Mouse (Mus musculus) myocyte (in vitro differentiated cells): ENCODE data around the gene Pafah1b1. TPM values are rescaled to one million over a fixed set of nuclear protein-coding genes. Genes with fewer than 3 reads are reported as not detected.

Source experiments
- H3K27me3 ChIP-seq: one replicate; pipeline ENCODE4 v1.6.1; 2011; ENCODE audit not compliant: control insufficient read depth, insufficient read depth, insufficient read length
- H3K36me3 ChIP-seq: one replicate; pipeline ENCODE4 v1.6.1; 2011; ENCODE audit not compliant: control insufficient read depth, insufficient read depth
- H3K4me2 ChIP-seq: one replicate; pipeline ENCODE4 v1.6.1; 2011; ENCODE audit warnings: low read depth, control low read depth
- H3K4me3 ChIP-seq: one replicate; pipeline ENCODE4 v1.5.1; 2011; ENCODE audit warnings: mild to moderate bottlenecking, control low read depth, moderate library complexity
- H3K79me2 ChIP-seq: one replicate; pipeline ENCODE4 v1.6.1; 2011; ENCODE audit not compliant: control insufficient read depth, insufficient read depth
- H3ac ChIP-seq: one replicate; pipeline ENCODE4 v1.6.1; 2011; ENCODE audit not compliant: control insufficient read depth, insufficient read length
- CEBPB ChIP-seq: IDR thresholded peaks from 2 replicates; pipeline ENCODE4 v1.6.1; 2011; ENCODE audit warnings: mild to moderate bottlenecking, moderate library complexity; ENCODE audit not compliant: poor library complexity, insufficient read depth, severe bottlenecking
- E2F4 ChIP-seq: IDR thresholded peaks from one replicate; pipeline ENCODE4 v1.6.1; 2011; ENCODE audit warnings: mild to moderate bottlenecking, control low read depth, moderate library complexity; ENCODE audit not compliant: insufficient read depth
- MAX ChIP-seq: IDR thresholded peaks from one replicate; pipeline ENCODE4 v1.6.1; 2011; ENCODE audit warnings: low read depth, mild to moderate bottlenecking, control low read depth
- MYOD1 ChIP-seq, 3 experiments: IDR thresholded peaks; one replicate each; pipeline ENCODE4 v1.6.1; 2011; ENCODE audit warnings: control low read depth in 2 of 3, low read depth in 2 of 3, mild to moderate bottlenecking in 2 of 3, moderate library complexity in 1 of 3; ENCODE audit not compliant: insufficient read length in 2 of 3, control insufficient read depth in 1 of 3
- MYOG ChIP-seq, 3 experiments: IDR thresholded peaks; one replicate each; pipeline ENCODE4 v1.6.1; 2011; ENCODE audit warnings: control low read depth in 2 of 3, low read depth in 2 of 3, mild to moderate bottlenecking in 2 of 3; ENCODE audit not compliant: insufficient read length in 2 of 3, control insufficient read depth in 1 of 3, insufficient read depth in 1 of 3
- POLR2A ChIP-seq: IDR thresholded peaks from one replicate; pipeline ENCODE4 v1.6.1; 2011; ENCODE audit warnings: low read depth, mild to moderate bottlenecking, control low read depth, moderate library complexity; ENCODE audit not compliant: insufficient read length
- POLR2AphosphoS2 ChIP-seq: IDR thresholded peaks from one replicate; pipeline ENCODE4 v1.6.1; 2011; ENCODE audit warnings: low read depth, control low read depth; ENCODE audit not compliant: insufficient read length
- REST ChIP-seq: IDR thresholded peaks from one replicate; pipeline ENCODE4 v1.6.1; 2011; ENCODE audit warnings: mild to moderate bottlenecking, control low read depth, moderate library complexity; ENCODE audit not compliant: insufficient read depth, insufficient read length
- SRF ChIP-seq: IDR thresholded peaks from one replicate; pipeline ENCODE4 v1.6.1; 2011; ENCODE audit warnings: low read depth; ENCODE audit not compliant: control insufficient read depth, insufficient read length
- TCF12 ChIP-seq: IDR thresholded peaks from one replicate; pipeline ENCODE4 v1.6.1; 2011; ENCODE audit warnings: mild to moderate bottlenecking, control low read depth; ENCODE audit not compliant: poor library complexity, insufficient read depth, severe bottlenecking
- TCF3 ChIP-seq: IDR thresholded peaks from one replicate; pipeline ENCODE4 v1.6.1; 2011; ENCODE audit warnings: low read depth, control low read depth; ENCODE audit not compliant: insufficient read length
- USF1 ChIP-seq: IDR thresholded peaks from one replicate; pipeline ENCODE4 v1.6.1; 2011; ENCODE audit warnings: low read depth, mild to moderate bottlenecking, control low read depth, moderate library complexity
- polyA plus RNA-seq: library from polyadenylated mRNA; unstranded; fragments of >200 nt; fragmentation: generic; extraction: Trizol; gene quantifications from one replicate; pipeline ENCODE4 v1.2.1, GENCODE M21; 2012; ENCODE audit warnings: missing spikeins

Gene Pafah1b1
- polyA plus RNA-seq, 1 experiment = 32.6 TPM

DNA sequence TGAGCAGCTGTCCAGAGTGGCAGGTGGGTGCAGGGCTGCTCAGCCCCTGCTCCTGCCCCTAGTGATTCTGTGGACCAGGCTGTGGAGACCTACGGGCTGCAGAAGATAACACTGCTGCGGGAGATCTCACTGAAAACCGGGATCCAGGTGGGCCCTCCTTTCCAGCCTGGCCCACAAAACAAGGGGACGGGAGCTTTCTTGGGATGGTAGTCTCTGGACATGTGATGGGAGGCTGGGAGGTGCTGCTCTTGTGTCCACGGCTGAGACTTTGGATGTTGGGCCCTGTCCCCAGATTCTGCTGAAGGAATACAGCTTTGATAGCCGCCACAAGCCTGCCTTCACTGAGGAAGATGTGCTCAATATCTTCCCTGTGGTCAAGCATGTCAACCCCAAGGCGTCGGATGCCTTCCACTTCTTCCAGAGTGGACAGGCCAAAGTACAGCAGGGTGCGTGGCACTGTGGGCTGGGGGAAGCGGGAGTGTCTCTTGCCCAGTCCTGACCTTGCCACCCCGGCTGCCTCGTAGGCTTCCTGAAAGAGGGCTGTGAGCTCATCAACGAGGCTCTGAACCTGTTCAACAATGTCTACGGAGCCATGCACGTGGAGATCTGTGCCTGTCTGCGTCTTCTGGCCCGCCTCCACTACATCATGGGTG, 58.7 kb downstream of the Pafah1b1 start:
- Histone ChIP-seq H3K4me3 (no peak overlapping the region), H3ac (no peak overlapping the region), H3K4me2 (no peak overlapping the region), H3K27me3 (no peaks in the 10 kb centered on the region), H3K36me3 (peaks cover 34% of the 10 kb centered on the region), H3K79me2 (no peaks in the 10 kb centered on the region)
- TF ChIP-seq POLR2AphosphoS2 = peak; percentile 44
- TF ChIP-seq SRF = no peak

DNA sequence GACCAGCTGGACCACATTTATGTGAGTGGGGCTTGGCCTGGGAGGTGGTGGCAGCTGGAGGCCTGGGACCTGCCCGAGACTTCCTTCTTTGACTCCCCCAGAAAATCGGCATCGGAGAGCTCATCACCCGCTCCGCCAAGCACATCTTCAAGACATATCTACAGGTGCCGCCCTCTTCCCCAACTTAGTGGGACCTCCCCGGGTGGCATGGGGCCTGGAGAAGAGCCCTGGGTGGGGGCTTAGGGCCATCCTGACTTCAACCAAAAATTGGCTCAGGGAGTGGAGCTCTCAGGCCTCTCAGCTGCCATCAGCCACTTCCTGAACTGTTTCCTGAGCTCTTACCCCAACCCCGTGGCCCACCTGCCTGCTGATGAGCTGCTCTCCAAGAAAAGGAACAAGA, 59.6 kb downstream of the Pafah1b1 start:
- Histone ChIP-seq H3K27me3 (no peaks in the 10 kb centered on the region), H3K36me3 (peaks cover 43% of the 10 kb centered on the region), H3ac (no peak overlapping the region), H3K79me2 (no peaks in the 10 kb centered on the region), H3K4me3 (no peak overlapping the region), H3K4me2 (no peak overlapping the region)
- TF ChIP-seq POLR2A (no peak), TCF12 (no peak), REST (no peak)

DNA sequence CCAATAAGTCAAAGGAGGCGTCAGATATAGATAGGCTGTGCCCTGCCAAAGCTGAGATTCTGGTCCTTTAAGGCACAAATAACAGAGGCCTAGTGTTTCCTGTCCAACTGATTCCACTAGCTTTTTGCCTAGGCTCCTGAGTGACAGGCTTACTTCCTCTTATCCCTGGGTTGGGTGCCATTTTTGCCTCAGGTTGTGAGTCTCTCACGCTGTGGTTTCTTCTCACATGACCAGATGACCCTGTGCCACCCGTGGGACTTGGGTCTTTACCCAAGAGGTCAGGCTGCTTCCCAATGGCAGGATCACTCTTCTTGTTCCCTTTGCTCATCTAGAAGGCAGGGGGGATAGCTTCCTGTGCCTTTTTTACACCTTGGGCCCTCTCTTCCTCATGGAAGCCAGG, 60.2 kb downstream of the Pafah1b1 start:
- Histone ChIP-seq H3K27me3 (no peaks in the 10 kb centered on the region), H3K79me2 (no peaks in the 10 kb centered on the region), H3ac (no peak overlapping the region), H3K4me3 (no peak overlapping the region), H3K4me2 (no peak overlapping the region), H3K36me3 (peaks cover 48% of the 10 kb centered on the region)
- no peak for TF ChIP-seq MYOG (IDR thresholded peaks at IDR 0.05; ENCODE audit: control insufficient read depth in 1 of 3, insufficient read depth in 1 of 3, insufficient read length in 2 of 3, low read depth in 2 of 3)
- no peak for TF ChIP-seq MYOD1 (IDR thresholded peaks at IDR 0.05; ENCODE audit: control insufficient read depth in 1 of 3, insufficient read length in 2 of 3, low read depth in 2 of 3)
- no peak for TF ChIP-seq CEBPB
- TF ChIP-seq SRF = no peak
- no peak for TF ChIP-seq POLR2A
- TF ChIP-seq USF1 = no peak
- TF ChIP-seq MAX = no peak
- TF ChIP-seq POLR2AphosphoS2 = no peak
- TF ChIP-seq TCF12 = no peak
- no peak for TF ChIP-seq TCF3
- TF ChIP-seq E2F4 = no peak

DNA sequence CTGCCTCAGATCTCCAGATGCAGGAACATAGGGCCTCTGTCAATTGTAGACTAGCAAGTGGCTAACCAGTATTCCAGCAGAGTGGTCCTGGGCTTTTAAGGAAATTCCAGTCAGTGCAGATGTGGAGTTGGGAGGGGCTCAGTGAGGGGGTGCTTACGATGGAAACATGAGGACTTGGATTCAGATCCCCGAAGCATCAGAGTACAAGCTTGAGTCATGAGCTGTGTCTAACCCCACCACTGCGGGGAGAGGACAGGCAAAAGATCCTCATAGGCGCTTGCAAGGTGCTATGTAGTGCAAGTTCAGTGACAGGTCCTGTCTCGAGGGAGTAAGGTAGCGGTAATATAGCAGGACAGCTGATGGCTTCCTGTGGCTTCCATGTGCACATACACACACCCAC, 62.2 kb downstream of the Pafah1b1 start:
- no peaks in the 10 kb centered on the region for H3K27me3 ChIP-seq
- H3K36me3 ChIP-seq = peaks cover 63% of the 10 kb centered on the region
- peaks cover 4% of the 10 kb centered on the region for H3K79me2 ChIP-seq
- no peak overlapping the region for H3ac ChIP-seq
- no peak for TF ChIP-seq USF1
- no peak overlapping the region for H3K4me2 ChIP-seq
- no peak overlapping the region for H3K4me3 ChIP-seq

DNA sequence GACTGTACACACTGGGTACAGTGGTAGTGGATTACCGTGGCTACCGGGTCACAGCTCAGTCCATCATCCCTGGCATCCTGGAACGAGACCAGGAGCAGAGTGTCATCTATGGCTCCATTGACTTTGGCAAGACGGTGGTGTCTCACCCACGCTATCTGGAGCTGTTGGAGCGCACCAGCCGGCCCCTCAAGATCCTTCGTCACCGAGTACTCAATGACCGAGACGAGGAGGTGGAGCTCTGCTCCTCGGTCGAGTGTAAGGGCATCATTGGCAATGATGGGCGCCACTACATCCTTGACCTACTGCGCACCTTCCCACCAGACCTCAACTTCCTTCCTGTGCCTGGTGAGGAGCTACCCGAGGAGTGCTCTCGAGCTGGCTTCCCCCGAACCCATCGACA, 62.8 kb downstream of the Pafah1b1 start:
- H3K4me3 ChIP-seq = no peak overlapping the region
- no peak overlapping the region for H3ac ChIP-seq
- H3K27me3 ChIP-seq = no peaks in the 10 kb centered on the region
- peaks cover 63% of the 10 kb centered on the region for H3K36me3 ChIP-seq
- peaks cover 9% of the 10 kb centered on the region for H3K79me2 ChIP-seq
- no peak for TF ChIP-seq MYOD1 (IDR thresholded peaks at IDR 0.05; ENCODE audit: control insufficient read depth in 1 of 3, insufficient read length in 2 of 3, low read depth in 2 of 3)
- no peak for TF ChIP-seq TCF12
- TF ChIP-seq POLR2A = no peak
- no peak for TF ChIP-seq REST
- TF ChIP-seq TCF3 = no peak
- TF ChIP-seq POLR2AphosphoS2 = no peak
- no peak for TF ChIP-seq MAX
- TF ChIP-seq CEBPB = no peak
- no peak for TF ChIP-seq MYOG (IDR thresholded peaks at IDR 0.05; ENCODE audit: control insufficient read depth in 1 of 3, insufficient read depth in 1 of 3, insufficient read length in 2 of 3, low read depth in 2 of 3)
- no peak for TF ChIP-seq USF1
- TF ChIP-seq E2F4 = no peak
- no peak for TF ChIP-seq SRF
- H3K4me2 ChIP-seq = no peak overlapping the region

DNA sequence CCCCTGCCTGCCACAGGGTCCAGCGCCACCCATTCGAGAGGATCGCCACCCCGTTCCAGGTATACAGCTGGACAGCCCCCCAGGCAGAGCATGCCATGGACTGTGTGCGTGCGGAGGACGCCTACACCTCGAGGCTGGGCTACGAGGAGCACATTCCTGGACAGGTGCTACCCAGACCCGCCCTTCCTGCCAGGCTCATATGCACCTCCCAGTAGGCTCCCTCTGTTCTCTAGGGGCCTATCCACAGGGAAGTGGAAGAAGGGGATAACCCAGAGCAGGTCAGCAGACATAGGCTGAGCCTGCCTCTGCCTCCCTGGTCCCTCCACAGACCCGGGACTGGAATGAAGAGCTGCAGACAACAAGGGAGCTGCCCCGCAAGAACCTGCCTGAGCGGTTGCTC, 64.1 kb downstream of the Pafah1b1 start:
- H3K4me3 ChIP-seq = no peak overlapping the region
- no peak overlapping the region for H3K4me2 ChIP-seq
- TF ChIP-seq USF1 = no peak
- TF ChIP-seq SRF = no peak
- no peak for TF ChIP-seq MYOD1 (IDR thresholded peaks at IDR 0.05; ENCODE audit: control insufficient read depth in 1 of 3, insufficient read length in 2 of 3, low read depth in 2 of 3)
- TF ChIP-seq MYOG (IDR thresholded peaks at IDR 0.05; ENCODE audit: control insufficient read depth in 1 of 3, insufficient read depth in 1 of 3, insufficient read length in 2 of 3, low read depth in 2 of 3) = no peak
- TF ChIP-seq CEBPB = no peak
- TF ChIP-seq POLR2A = no peak
- TF ChIP-seq TCF12 = no peak
- no peak for TF ChIP-seq POLR2AphosphoS2
- no peak for TF ChIP-seq REST
- TF ChIP-seq MAX = no peak
- TF ChIP-seq TCF3 = no peak
- no peak for TF ChIP-seq E2F4
- H3K79me2 ChIP-seq = peaks cover 22% of the 10 kb centered on the region
- no peak overlapping the region for H3ac ChIP-seq
- peaks cover 55% of the 10 kb centered on the region for H3K36me3 ChIP-seq
- H3K27me3 ChIP-seq = no peaks in the 10 kb centered on the region
